Mouse (Mus musculus) ovary, adult 10 weeks (tissue): ENCODE results near the gene Syt17. TPM values are rescaled to one million over a fixed set of nuclear protein-coding genes. Genes with fewer than 3 reads are reported as not detected.

Source experiments
- polyA plus RNA-seq: library from polyadenylated mRNA; stranded (reverse); fragments of 350-450 nt; fragmentation: Illumina TruSeq; extraction: RNeasy Lipid Tissue Mini Kit (QIAGEN cat#74804); gene quantifications from one replicate; pipeline ENCODE4 v1.2.3, GENCODE M21; 2014

Syt17 gene
- polyA plus RNA-seq, result not detected

DNA sequence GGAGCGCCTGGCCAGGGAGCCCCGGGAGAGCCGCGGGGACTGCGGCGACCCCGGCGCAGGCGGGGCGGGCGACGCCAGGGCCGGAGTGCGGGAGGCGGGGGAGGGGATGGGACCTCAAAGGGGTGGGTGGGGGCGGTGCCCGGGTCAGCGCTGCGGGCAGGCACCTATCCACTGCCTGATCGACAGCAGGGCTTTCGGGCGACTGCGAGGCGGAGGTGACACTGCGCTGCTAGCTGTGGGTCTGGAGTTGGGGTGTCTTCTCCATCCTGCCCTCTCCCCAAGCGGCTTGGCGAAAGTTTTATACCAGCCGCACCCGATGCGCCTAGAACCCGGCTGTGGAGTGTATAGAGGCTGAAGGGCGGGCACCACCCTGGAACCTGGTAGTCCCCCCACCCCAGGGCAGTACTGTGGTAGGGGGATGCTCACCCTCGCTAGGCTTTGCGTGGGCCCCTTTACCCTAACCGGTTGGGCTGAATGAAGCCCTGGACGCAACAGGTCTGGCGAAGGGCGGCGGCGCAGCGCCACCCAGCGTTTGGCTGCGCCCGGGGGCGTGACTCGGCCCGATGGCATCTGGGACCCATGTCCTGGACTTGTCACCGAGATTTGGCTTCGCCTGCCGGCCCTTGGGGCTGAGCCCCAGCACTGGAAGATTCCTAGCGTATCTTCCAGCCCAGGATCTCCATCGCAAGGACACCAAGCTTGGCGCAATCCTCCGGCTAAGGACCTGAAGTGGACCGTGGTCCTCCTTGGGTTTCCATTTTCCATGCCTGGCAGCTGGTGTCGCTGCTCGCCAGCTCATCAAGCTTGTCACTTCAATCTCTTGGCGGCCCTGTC lies at the start of gene Syt17:
Gene Syt17, minus strand, starts transcription at position 89 of the 834 bp plus-strand sequence.

DNA sequence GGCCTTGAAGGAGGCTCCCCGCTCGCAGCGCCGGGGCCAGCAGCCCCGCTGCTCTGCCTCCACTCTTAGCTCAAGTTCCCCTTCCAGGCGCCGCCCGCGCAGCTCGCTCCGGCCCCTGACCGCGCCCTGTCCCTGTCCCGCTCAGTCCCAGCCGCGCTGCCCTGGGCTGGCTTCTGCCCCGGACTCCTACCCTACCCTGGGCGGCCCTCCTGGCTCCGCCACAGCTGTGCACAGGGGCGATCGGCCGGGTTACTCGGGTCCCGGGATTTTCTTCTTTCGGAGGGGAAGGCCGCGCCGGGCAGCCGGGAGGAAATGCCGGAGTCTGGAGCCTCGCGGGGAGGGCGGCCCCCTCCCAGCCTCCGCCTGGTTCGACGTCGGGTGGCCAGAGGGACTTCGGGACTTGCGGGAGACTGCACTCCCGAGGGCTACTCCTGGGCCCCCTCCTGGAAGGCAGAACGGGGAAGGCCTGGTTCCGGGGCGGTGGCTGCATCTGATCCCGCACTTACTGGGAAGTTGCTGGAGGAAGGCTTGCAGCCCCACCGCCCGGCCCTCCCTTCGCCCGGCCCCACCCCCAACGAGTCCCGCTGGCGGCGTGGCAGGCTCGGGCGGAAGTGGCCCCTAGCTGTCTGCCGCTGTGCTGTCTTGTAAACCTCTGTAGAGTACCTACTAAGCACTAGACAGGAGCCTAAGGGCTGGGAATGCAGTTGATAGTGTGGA lies 43.6 kb upstream of the Syt17 start, which contains the start of gene Itpripl2:
Gene Itpripl2, minus strand, starts transcription at position 545 of the 717 bp plus-strand sequence.

Other genes with a start within 250 kb of the Syt17 start
- 68.2 TPM for gene Smg1, start 204.6 kb downstream of the Syt17 start, polyA plus RNA-seq
- 51.4 TPM for gene Itpripl2, start 43.8 kb upstream of the Syt17 start, polyA plus RNA-seq
- gene Coq7, start 85.1 kb upstream of the Syt17 start, polyA plus RNA-seq, result 5.3 TPM
- gene Tmc7, start 136.5 kb upstream of the Syt17 start, polyA plus RNA-seq, result 0.63 TPM
- 5.6 TPM for gene Tmc5, start 149.1 kb upstream of the Syt17 start, polyA plus RNA-seq